Mouse (Mus musculus): ENCODE results near the gene Gm21969. TPM values are rescaled to one million over a fixed set of nuclear protein-coding genes. Genes with fewer than 3 reads are reported as not detected.

Gm21969 gene
- total RNA-seq, 2 experiments from 2014 or later: 0.12 TPM; not detected in 1

Small RNA genes within 50 kb of the gene (microRNA-seq; reads per million reads assigned to microRNA genes)
- gene Gm25571 (0 reads per million in 2 experiments), gene Mir7020 (0.99 to 2.1 reads per million in 2 experiments)

Other genes starting within 250 kb of the Gm21969 start
- 10 to 100 TPM; 18.8 to 19.4 TPM for gene Iffo2, start 72.6 kb upstream of the Gm21969 start, total RNA-seq (2021)
- gene Aldh4a1, start 19.7 kb downstream of the Gm21969 start, total RNA-seq (2021): 10 to 100 TPM; 17.6 to 19.1 TPM
- gene Tas1r2, start 50.4 kb downstream of the Gm21969 start, total RNA-seq (2021): not detected
- gene Pax7, start 230.3 kb downstream of the Gm21969 start, total RNA-seq (2021): not detected